Mouse (Mus musculus) midbrain, embryonic 13.5 days (tissue): ENCODE results near the gene Ssu72. TPM values are rescaled to one million over a fixed set of nuclear protein-coding genes. Genes with fewer than 3 reads are reported as not detected.

Experiments used
- ATAC-seq: fragments of 200-750 bp; cut with Nextera tagmentation; 2 replicates; pipeline ENCODE4 v1.8.0; 2017; ENCODE audit warnings: mild to moderate bottlenecking, moderate TSS enrichment, moderate library complexity
- H3K27ac ChIP-seq: fragments of 300-500 bp; sonication (generic); 2 replicates; pipeline ENCODE4 v1.5.1; 2015; ENCODE audit warnings: inconsistent platforms, mild to moderate bottlenecking, moderate library complexity
- H3K27me3 ChIP-seq: fragments of 300-500 bp; sonication (generic); 2 replicates; pipeline ENCODE4 v1.6.1; 2015; ENCODE audit warnings: mild to moderate bottlenecking, inconsistent platforms
- H3K36me3 ChIP-seq: fragments of 300-500 bp; sonication (generic); 2 replicates; pipeline ENCODE4 v1.6.1; 2015; ENCODE audit warnings: mild to moderate bottlenecking, inconsistent platforms
- H3K4me1 ChIP-seq: fragments of 300-500 bp; sonication (generic); replicated peaks from 2 replicates; pipeline ENCODE4 v1.6.1; 2015; ENCODE audit warnings: inconsistent platforms
- H3K4me2 ChIP-seq: fragments of 300-500 bp; sonication (generic); replicated peaks from 2 replicates; pipeline ENCODE4 v1.6.1; 2015; ENCODE audit warnings: moderate library complexity, mild to moderate bottlenecking, inconsistent platforms
- H3K4me3 ChIP-seq: fragments of 300-500 bp; sonication (generic); replicated peaks from 2 replicates; pipeline ENCODE4 v1.5.1; 2015; ENCODE audit warnings: mild to moderate bottlenecking, inconsistent platforms
- H3K9ac ChIP-seq: fragments of 300-500 bp; sonication (generic); replicated peaks from 2 replicates; pipeline ENCODE4 v1.6.1; 2015; ENCODE audit warnings: mild to moderate bottlenecking, inconsistent platforms
- H3K9me3 ChIP-seq: fragments of 300-500 bp; sonication (generic); 2 replicates; pipeline ENCODE4 v1.6.1; 2016; ENCODE audit warnings: mild to moderate bottlenecking, inconsistent platforms
- WGBS: fragments of 180-500 bp; shearing (Covaris S2); methylation state at CpG from one replicate; pipeline ENCODE4 v1.1.7; 2015; 5-methylcytosine and 5-hydroxymethylcytosine counted together
- polyA plus RNA-seq: library from polyadenylated mRNA; unstranded; fragments of >200 nt; fragmentation: Nextera tagmentation; extraction: Ambion mirVana; gene quantifications from 2 replicates; pipeline ENCODE4 v1.2.1, GENCODE M21; 2015

Ssu72 gene
- polyA plus RNA-seq, 1 experiment from 2014 or later = 155 TPM

GRCm38 (mm10) chr4:155776704-155777335 is 72.2 kb downstream of the Ssu72 start:
- no peak overlapping the region for H3K4me2 ChIP-seq
- H3K4me3 ChIP-seq = no peak overlapping the region
- 30% methylated on average over 2 of the region's 2 CpGs for WGBS
- H3K27me3 ChIP-seq = peaks cover 42% of the 10 kb centered on the region
- no peaks in the 10 kb centered on the region for H3K9me3 ChIP-seq
- H3K4me1 ChIP-seq = peaks cover 15% of the 10 kb centered on the region
- ATAC-seq = no peak
- no peak overlapping the region for H3K27ac ChIP-seq
- no peaks in the 10 kb centered on the region for H3K36me3 ChIP-seq
- no peak overlapping the region for H3K9ac ChIP-seq

DNA sequence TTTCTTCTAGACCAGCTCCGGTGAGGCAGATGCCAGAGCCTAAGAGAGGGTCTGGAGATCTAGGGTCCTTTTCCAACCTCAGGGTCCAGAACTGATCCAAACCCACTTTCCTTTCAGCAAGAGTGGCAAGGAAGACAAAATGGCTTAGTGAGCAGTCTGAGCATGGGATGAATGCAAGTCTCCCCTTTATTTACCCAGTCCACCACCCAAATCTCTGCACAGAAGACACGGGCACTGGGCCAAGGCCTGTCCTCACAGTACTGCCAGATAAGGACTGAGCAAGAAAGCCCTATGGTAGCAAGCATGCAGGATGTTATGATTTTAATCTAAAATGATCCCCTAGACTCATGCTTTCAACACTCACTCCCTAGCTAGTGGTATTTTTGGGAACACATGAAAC is 73.2 kb downstream of the Ssu72 start:
- no peaks in the 10 kb centered on the region for H3K36me3 ChIP-seq
- no peaks in the 10 kb centered on the region for H3K9me3 ChIP-seq
- no peak overlapping the region for H3K4me3 ChIP-seq
- WGBS = 70% methylated on average over 2 of the region's 2 CpGs
- no peak overlapping the region for H3K4me2 ChIP-seq
- H3K9ac ChIP-seq = no peak overlapping the region
- H3K27ac ChIP-seq = no peak overlapping the region
- no peak for ATAC-seq
- peaks cover 15% of the 10 kb centered on the region for H3K4me1 ChIP-seq
- peaks cover 32% of the 10 kb centered on the region for H3K27me3 ChIP-seq

DNA sequence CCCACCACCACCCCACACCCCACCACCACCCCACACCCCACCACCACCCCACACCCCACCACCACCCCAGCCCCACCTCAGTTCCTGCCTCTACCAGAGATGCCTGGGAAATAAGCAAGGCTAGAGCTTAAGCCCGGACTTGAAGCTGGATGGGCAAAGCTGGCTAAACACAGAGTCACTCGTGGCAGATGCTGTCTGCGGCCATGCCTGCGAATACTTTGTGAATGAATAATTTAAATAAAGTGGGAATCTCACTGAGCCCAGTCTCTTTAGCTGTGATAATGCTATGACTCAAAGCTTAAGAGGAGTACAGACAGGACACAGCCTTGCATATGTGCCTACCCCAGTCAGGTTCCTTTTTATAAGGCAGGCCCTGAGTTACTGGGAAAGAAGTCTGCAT is 74.9 kb downstream of the Ssu72 start:
- Histone ChIP-seq H3K9me3 (no peaks in the 10 kb centered on the region), H3K4me1 (peaks cover 16% of the 10 kb centered on the region), H3K27me3 (peaks cover 15% of the 10 kb centered on the region), H3K4me2 (no peak overlapping the region), H3K27ac (no peak overlapping the region), H3K9ac (no peak overlapping the region), H3K36me3 (no peaks in the 10 kb centered on the region), H3K4me3 (no peak overlapping the region)
- ATAC-seq = no peak
- WGBS = 79% methylated on average over 4 of the region's 4 CpGs

- Histone ChIP-seq H3K9ac (no peak overlapping the region), H3K4me1 (peaks cover 12% of the 10 kb centered on the region; the same call in 1 of the 2 replicates), H3K27me3 (peaks cover 1% of the 10 kb centered on the region), H3K4me2 (no peak overlapping the region), H3K36me3 (no peaks in the 10 kb centered on the region), H3K9me3 (no peaks in the 10 kb centered on the region), H3K4me3 (no peak overlapping the region), H3K27ac (no peak overlapping the region)
- WGBS = 34% methylated on average over 6 of the region's 6 CpGs
- ATAC-seq = no peak
Observed at GRCm38 (mm10) chr4:155780895-155781294, 76.3 kb downstream of the Ssu72 start.

Other genes with a start within 250 kb of the Ssu72 start
- not detected in 2 replicates for gene Tmem52, start 235.7 kb upstream of the Ssu72 start, polyA plus RNA-seq
- 1,008 and 1,072 TPM in 2 replicates for gene Gnb1, start 213.4 kb upstream of the Ssu72 start, polyA plus RNA-seq
- 78.0 and 85.5 TPM in 2 replicates for gene Nadk, start 142.4 kb upstream of the Ssu72 start, polyA plus RNA-seq
- 15.9 and 16.5 TPM in 2 replicates for gene Slc35e2, start 103.4 kb upstream of the Ssu72 start, polyA plus RNA-seq
- 65.1 and 66.8 TPM in 2 replicates for gene Cdk11b, start 79.9 kb upstream of the Ssu72 start, polyA plus RNA-seq
- not detected in 2 replicates for gene Gm10563, start 59.4 kb upstream of the Ssu72 start, polyA plus RNA-seq
- gene Mmp23, start 51.4 kb upstream of the Ssu72 start, polyA plus RNA-seq = 3.6 and 3.8 TPM in 2 replicates
- gene Mib2, start 35.6 kb upstream of the Ssu72 start, polyA plus RNA-seq = 32.6 and 41.9 TPM in 2 replicates
- gene Fndc10, start 10.5 kb upstream of the Ssu72 start, polyA plus RNA-seq = 5.0 and 6.4 TPM in 2 replicates
- 8.6 and 10.1 TPM in 2 replicates for gene Tmem240, start 30.0 kb downstream of the Ssu72 start, polyA plus RNA-seq
- 82.1 and 84.8 TPM in 2 replicates for gene Atad3a, start 56.3 kb downstream of the Ssu72 start, polyA plus RNA-seq
- 18.7 and 20.9 TPM in 2 replicates for gene Vwa1, start 69.9 kb downstream of the Ssu72 start, polyA plus RNA-seq
- 0.40 and 0.58 TPM in 2 replicates for gene Tmem88b, start 81.1 kb downstream of the Ssu72 start, polyA plus RNA-seq
- gene Ankrd65, start 85.6 kb downstream of the Ssu72 start, polyA plus RNA-seq = not detected in 2 replicates
- 259 and 262 TPM in 2 replicates for gene Mrpl20, start 98.1 kb downstream of the Ssu72 start, polyA plus RNA-seq
- gene Ccnl2, start 107.7 kb downstream of the Ssu72 start, polyA plus RNA-seq = 182 and 189 TPM in 2 replicates
- gene Aurkaip1, start 126.5 kb downstream of the Ssu72 start, polyA plus RNA-seq = 140 and 146 TPM in 2 replicates
- 17.9 and 22.2 TPM in 2 replicates for gene Mxra8, start 134.9 kb downstream of the Ssu72 start, polyA plus RNA-seq
- gene Dvl1, start 142.6 kb downstream of the Ssu72 start, polyA plus RNA-seq = 8.1 and 8.4 TPM in 2 replicates
- gene Tas1r3, start 158.6 kb downstream of the Ssu72 start, polyA plus RNA-seq = 0.80 and 0.83 TPM in 2 replicates
- gene Cptp, start 164.6 kb downstream of the Ssu72 start, polyA plus RNA-seq = 22.1 and 24.5 TPM in 2 replicates
- gene Ints11, start 164.7 kb downstream of the Ssu72 start, polyA plus RNA-seq = 85.3 and 88.6 TPM in 2 replicates
- 52.5 and 52.6 TPM in 2 replicates for gene Pusl1, start 187.0 kb downstream of the Ssu72 start, polyA plus RNA-seq
- gene Acap3, start 187.0 kb downstream of the Ssu72 start, polyA plus RNA-seq = 66.0 and 73.5 TPM in 2 replicates
- 128 and 135 TPM in 2 replicates for gene Ube2j2, start 239.0 kb downstream of the Ssu72 start, polyA plus RNA-seq